Mouse (Mus musculus) C2C12 (cell line): Measurements from ENCODE around the gene Gbgt1.

ENCODE experiments used
- CTCF ChIP-seq: IDR thresholded peaks from one replicate; pipeline ENCODE4 v1.5.1; 2011; ENCODE audit not compliant: control insufficient read depth, insufficient read depth, insufficient read length
- MYOD1 ChIP-seq: IDR thresholded peaks from one replicate; pipeline ENCODE4 v1.6.1; 2011; ENCODE audit warnings: low read depth; ENCODE audit not compliant: control insufficient read depth, insufficient read length
- MYOG ChIP-seq: IDR thresholded peaks from one replicate; pipeline ENCODE4 v1.6.1; 2011; ENCODE audit not compliant: control insufficient read depth, insufficient read length; ENCODE audit errors: extremely low read depth
- USF1 ChIP-seq: IDR thresholded peaks from one replicate; pipeline ENCODE4 v1.6.1; 2011; ENCODE audit warnings: low read depth, mild to moderate bottlenecking, control low read depth, moderate library complexity

DNA sequence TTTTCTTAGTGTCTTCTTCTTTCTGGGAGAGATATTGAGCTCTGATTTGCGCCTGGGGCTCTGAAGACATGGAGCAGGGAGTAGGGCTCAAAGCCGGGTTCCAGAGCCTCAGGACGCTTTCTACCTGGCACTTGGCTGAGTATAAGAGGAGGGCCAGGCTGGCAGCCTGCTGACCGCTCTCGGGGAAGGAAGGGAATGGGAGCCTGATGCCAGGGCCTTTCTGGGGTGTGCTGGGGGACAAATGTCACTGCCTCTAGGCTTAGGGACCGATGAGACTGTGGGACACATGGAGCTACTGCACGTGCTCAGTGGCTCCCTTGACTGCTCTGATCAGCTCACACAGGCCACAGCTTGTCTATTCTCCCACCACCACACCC, 31.7 kb downstream of the Gbgt1 start:
- TF ChIP-seq USF1 (no peak), CTCF (no peak), MYOG (no peak), MYOD1 (no peak)
